Mouse (Mus musculus): Measurements from ENCODE around the gene Erlec1. TPM values are rescaled to one million over a fixed set of nuclear protein-coding genes. Genes with fewer than 3 reads are reported as not detected.

The Erlec1 gene
- polyA plus RNA-seq, 1 experiment from 2014 or later = 11.4 TPM

Other genes starting within 250 kb of the Erlec1 start
- 18.9 and 20.4 TPM in 2 replicates for gene Psme4, start 182.6 kb downstream of the Erlec1 start, polyA plus RNA-seq (2016; fragmentation: Nextera tagmentation; extraction: Ambion mirVana)
- 0.06 and 0.13 TPM in 2 replicates for gene Gpr75, start 69.0 kb downstream of the Erlec1 start, polyA plus RNA-seq (2016; fragmentation: Nextera tagmentation; extraction: Ambion mirVana)
- gene Asb3, start 68.9 kb downstream of the Erlec1 start, polyA plus RNA-seq (2016; fragmentation: Nextera tagmentation; extraction: Ambion mirVana) = 21.1 and 22.7 TPM in 2 replicates
- 18.3 and 18.9 TPM in 2 replicates for gene Chac2, start 32.0 kb upstream of the Erlec1 start, polyA plus RNA-seq (2016; fragmentation: Nextera tagmentation; extraction: Ambion mirVana)
- not detected in 2 replicates for gene Gm17332, start 228.1 kb upstream of the Erlec1 start, polyA plus RNA-seq (2016; fragmentation: Nextera tagmentation; extraction: Ambion mirVana)

Data from heart, embryonic 12.5 days (tissue).